Comparison of ENCODE assay signal across 20 mouse cellular contexts in the genomic region with DNA sequence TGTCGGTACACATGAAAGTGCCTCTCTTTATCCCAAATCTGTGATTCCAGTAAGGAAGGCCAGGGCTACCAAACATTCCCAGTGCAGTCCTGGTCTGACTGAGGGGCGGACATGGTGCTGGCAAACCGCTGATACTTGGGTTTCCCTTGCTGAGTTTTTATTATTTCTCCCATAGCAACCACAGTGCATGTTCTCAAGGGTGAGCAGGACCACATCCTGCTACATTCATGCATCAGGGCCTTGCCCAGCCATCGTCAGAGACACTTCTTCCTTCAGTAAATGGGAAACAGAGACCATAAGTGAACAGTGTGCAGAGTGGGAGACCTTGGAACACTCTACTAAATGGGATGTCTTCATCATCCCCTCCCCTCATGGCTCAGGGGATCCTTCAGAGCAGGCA.
A peak's percentile ranks its signal among the peaks of the same experiment; 100 is the strongest.
DNase-seq lines count a peak whose midpoint lies in the region; ATAC-seq and TF ChIP-seq lines count a peak whose summit lies in the region.
"Had no signal": no experiment of that assay in that cellular context is flagged by ENCODE, and none has a peak within 500 bp of the region (broad histone marks: within the 10 kb centered on the region; RNA-seq: fewer than 3 reads in every experiment).

No protein-coding gene starts in this region.

- DNase-seq in B cell, adult 2 months: peak; percentile 21 to 26
- no peak for DNase-seq in ES-E14 (ENCODE audit: low read depth, low spot score)
- DNase-seq in naive thymus-derived CD4-positive, alpha-beta T cell, adult 2 months (ENCODE audit: low read depth): peak; percentile 57
- no peak for DNase-seq in heart, adult 2 months
- no peak for DNase-seq in embryo, embryonic 9.5 days (ENCODE audit: extremely low spot score)
- DNase-seq in cerebellum, postnatal 36 days: no peak
- no peak for DNase-seq in thymus, postnatal 10 days (ENCODE audit: low spot score in 2 of 2)
- DNase-seq: adrenal gland, adult 2 months; adrenal gland, postnatal 25 days; cerebellum, adult 2 months; cerebellum, postnatal 14 days; forebrain, postnatal 0 days; gastrocnemius, postnatal 25 days; heart, postnatal 14 days; kidney, adult 11 months had no signal

- H3K79me2 ChIP-seq in heart, adult 2 months (replicated peaks; ENCODE audit: control insufficient read depth, insufficient read depth, low read length): no peaks in the 10 kb centered on the region

- no peak overlapping the region for H3K4me3 ChIP-seq in ES-E14 (ENCODE audit: insufficient read depth in 1 of 2, low read depth in 1 of 2, low read length in 2 of 2, poor library complexity in 1 of 2, severe bottlenecking in 1 of 2)
- no peak overlapping the region for H3K4me3 ChIP-seq in heart, adult 2 months
- H3K4me3 ChIP-seq: embryonic facial prominence, embryonic 10.5 days; forebrain, embryonic 13.5 days; hindbrain, embryonic 10.5 days had no signal

- intact Hi-C loops in heart, adult 2 months (cut with DNase I): no loop called here

- TF ChIP-seq POLR2A in heart, adult 2 months (IDR thresholded peaks at IDR 0.05; ENCODE audit: insufficient read depth, low read depth, low read length): no peak

- H3K27me3 ChIP-seq in heart, adult 2 months (ENCODE audit: control insufficient read depth, insufficient read depth, low read length): no peaks in the 10 kb centered on the region
- H3K27me3 ChIP-seq: forebrain, embryonic 13.5 days had no signal

- in situ Hi-C loops in ES-E14 (cut with MboI; ENCODE audit: low sequenced_read_pairs in 2 of 2, unreplicated experiment in 2 of 2): no loop called here

- WGBS in heart, adult 2 months: 62% methylated on average over 4 of the region's 4 CpGs

- no peak for TF ChIP-seq CTCF in heart, adult 2 months (IDR thresholded peaks at IDR 0.05)

- H3K9ac ChIP-seq in ES-E14 (ENCODE audit: insufficient read depth, low read depth, low read length, poor library complexity, severe bottlenecking): no peak overlapping the region
- H3K9ac ChIP-seq in heart, adult 2 months (ENCODE audit: low read depth, low read length): no peak overlapping the region
- H3K9ac ChIP-seq: forebrain, embryonic 13.5 days; forebrain, postnatal 0 days; hindbrain, embryonic 14.5 days had no signal

- H3K36me3 ChIP-seq in ES-E14 (ENCODE audit: control insufficient read depth, insufficient read depth, low read length, poor library complexity, severe bottlenecking): peaks cover 2% of the 10 kb centered on the region; the same call in 1 of the 2 replicates
- no peaks in the 10 kb centered on the region; the same call in 1 of the 2 replicates for H3K36me3 ChIP-seq in heart, adult 2 months (ENCODE audit: control insufficient read depth, insufficient read depth, low read length)

- ATAC-seq in hematopoietic stem cell, adult 5-6 weeks (replicated peaks in 1 of 2; ENCODE audit: insufficient read depth in 1 of 2, low FRiP score in 2 of 2, low TSS enrichment in 1 of 2, low read depth in 1 of 2, poor library complexity in 2 of 2, severe bottlenecking in 2 of 2): peak; percentile 66 to 67
- ATAC-seq: forebrain, embryonic 13.5 days; forebrain, postnatal 0 days had no signal

- no peak for TF ChIP-seq EP300 in heart, adult 2 months (IDR thresholded peaks at IDR 0.05; ENCODE audit: insufficient read depth, low read depth, low read length)

- H3K4me1 ChIP-seq in ES-E14 (ENCODE audit: control insufficient read depth in 2 of 2, insufficient read depth in 2 of 2, low read length in 2 of 2, poor library complexity in 1 of 2): peaks cover 0 to 6% of the 10 kb centered on the region in 2 experiments; a peak in 1 of 4 replicates
- H3K4me1 ChIP-seq in heart, adult 2 months (ENCODE audit: control insufficient read depth, insufficient read depth, low read length): no peaks in the 10 kb centered on the region
- H3K4me1 ChIP-seq: embryonic facial prominence, embryonic 10.5 days; forebrain, embryonic 13.5 days; hindbrain, embryonic 10.5 days had no signal

- 0 out of 2 replicates have a peak overlapping the region, but pooled peaks have one; percentile 40 for H3K27ac ChIP-seq in ES-E14 (ENCODE audit: insufficient read depth, low read depth, low read length, poor library complexity, severe bottlenecking)
- no peak overlapping the region for H3K27ac ChIP-seq in heart, adult 2 months
- H3K27ac ChIP-seq: embryonic facial prominence, embryonic 10.5 days; forebrain, embryonic 13.5 days; hindbrain, embryonic 10.5 days; hindbrain, embryonic 14.5 days had no signal

- no peaks in the 10 kb centered on the region for H3K9me3 ChIP-seq in ES-E14 (ENCODE audit: control insufficient read depth, insufficient read depth, low read depth, low read length)
- H3K9me3 ChIP-seq: embryonic facial prominence, embryonic 10.5 days; forebrain, embryonic 13.5 days; hindbrain, embryonic 10.5 days had no signal

TF ChIP-seq in ES-E14, 5 proteins besides CTCF, POLR2A, EP300 and RAD21:
- TF ChIP-seq ZNF384 (IDR thresholded peaks at IDR 0.05; ENCODE audit: low read depth, low read length) (no peak), MAFK (IDR thresholded peaks at IDR 0.05; ENCODE audit: insufficient read depth, low read depth, low read length) (no peak), HCFC1 (IDR thresholded peaks at IDR 0.05; ENCODE audit: borderline replicate concordance, insufficient read depth, low read length) (no peak), CHD2 (IDR thresholded peaks at IDR 0.05; ENCODE audit: low read depth, low read length) (no peak), ZC3H11A (IDR thresholded peaks at IDR 0.05; ENCODE audit: borderline replicate concordance, low read depth, low read length) (no peak)
TF ChIP-seq in ES-E14: peak in this region for 0.

Comparison
In these comparisons a context has a peak if more than half of its experiments do, and no peak if none do; other contexts are left out.
1. DNase-seq: peak in B cell, adult 2 months (2 of 2) and naive thymus-derived CD4-positive, alpha-beta T cell, adult 2 months (single experiment); none in ES-E14 (single experiment), heart, adult 2 months (0 of 2), embryo, embryonic 9.5 days (single experiment), cerebellum, postnatal 36 days (0 of 2) and thymus, postnatal 10 days (0 of 2).